Mouse (Mus musculus) thymus, adult 18-20 months (tissue): ENCODE measurements at regions not wholly inside any gene's neighbourhood (a gene's known extent, or its start where the extent isn't known, plus 50 kb on each side); places are given as distances from the start of the nearest gene placed in this dataset.
"Not testable (repeated sequence)": the region's sequence is repeated elsewhere in the genome, so short reads cannot be mapped to it uniquely, and the experiment has no call there.

Experiments used
- DNase-seq, 2 experiments: peaks; one replicate each; pipeline ENCODE4 v3.0.0; 2022; ENCODE audit warnings: mixed read lengths in 2 of 2

- no peak for DNase-seq
Observed at GRCm38 (mm10) chr8:126877039-126877365, 68.6 kb downstream of the Tomm20 start.

- DNase-seq = no peak
Observed at GRCm38 (mm10) chr8:126876300-126877038, 69.2 kb downstream of the Tomm20 start.

- no peak for DNase-seq
Observed at GRCm38 (mm10) chr8:126875491-126876155, 70.0 kb downstream of the Tomm20 start.

GRCm38 (mm10) chr8:126874846-126875245 lies 70.8 kb downstream of the Tomm20 start:
- no peak for DNase-seq

GRCm38 (mm10) chr8:126874126-126874730 lies 71.4 kb downstream of the Tomm20 start:
- no peak for DNase-seq

- no peak for DNase-seq
Observed at GRCm38 (mm10) chr8:126873306-126873705, 72.3 kb downstream of the Tomm20 start.

- no peak for DNase-seq
Observed at GRCm38 (mm10) chr8:126872574-126872973, 73.1 kb downstream of the Tomm20 start.

GRCm38 (mm10) chr8:126872133-126872532 lies 73.5 kb downstream of the Tomm20 start:
- DNase-seq = no peak

GRCm38 (mm10) chr8:126869464-126869850 lies 76.2 kb downstream of the Tomm20 start:
- DNase-seq = no peak

GRCm38 (mm10) chr8:126868831-126869463 lies 76.7 kb downstream of the Tomm20 start:
- DNase-seq = no peak

GRCm38 (mm10) chr8:126867121-126867988 lies 78.3 kb downstream of the Tomm20 start:
- peak in 1 of 2 experiments; percentile 46 for DNase-seq

GRCm38 (mm10) chr8:126864314-126864948 lies 81.2 kb downstream of the Tomm20 start:
- no peak for DNase-seq

- DNase-seq = not testable (repeated sequence)
Observed at GRCm38 (mm10) chr8:126863661-126864060, 82.0 kb downstream of the Tomm20 start.

GRCm38 (mm10) chr8:126861754-126862153 lies 83.9 kb downstream of the Tomm20 start:
- no peak for DNase-seq

- no peak for DNase-seq
Observed at GRCm38 (mm10) chr8:126860630-126861029, 85.0 kb downstream of the Tomm20 start.

GRCm38 (mm10) chr8:126859706-126860424 lies 85.8 kb downstream of the Tomm20 start:
- no peak for DNase-seq

GRCm38 (mm10) chr8:126857307-126858203 lies 88.1 kb downstream of the Tomm20 start:
- no peak for DNase-seq

- DNase-seq = no peak
Observed at GRCm38 (mm10) chr8:126855914-126856313, 89.7 kb downstream of the Tomm20 start.

- DNase-seq = no peak
Observed at GRCm38 (mm10) chr8:126855056-126855609, 90.5 kb downstream of the Tomm20 start.
